Mouse (Mus musculus) heart, embryonic 14.5 days (tissue): ENCODE measurements around the gene Ccdc153. TPM values are rescaled to one million over a fixed set of nuclear protein-coding genes. Genes with fewer than 3 reads are reported as not detected.

ENCODE experiments used
- ATAC-seq: fragments of 200-750 bp; cut with Nextera tagmentation; 2 replicates; pipeline ENCODE4 v1.8.0; 2017; ENCODE audit warnings: low read depth, moderate TSS enrichment; ENCODE audit not compliant: insufficient number of reproducible peaks, insufficient read depth, low FRiP score
- H3K27ac ChIP-seq, 2 experiments: fragments of 200-500 bp in 1 of 2; fragments of 300-500 bp in 1 of 2; sonication (generic) in 1 of 2; replicated peaks in 1 of 2; 2 replicates each; pipeline ENCODE4 v1.5.1; 2012 to 2014; ENCODE audit warnings: low read depth in 2 of 2, low read length in 2 of 2, control low read depth in 1 of 2, mild to moderate bottlenecking in 1 of 2, mixed read lengths in 1 of 2; ENCODE audit not compliant: control insufficient read depth in 1 of 2, insufficient read depth in 1 of 2
- H3K27me3 ChIP-seq: fragments of 300-500 bp; sonication (generic); 2 replicates; pipeline ENCODE4 v1.6.1; 2014; ENCODE audit warnings: mild to moderate bottlenecking, low read length, control low read depth; ENCODE audit not compliant: control insufficient read depth, insufficient read depth
- H3K36me3 ChIP-seq: fragments of 300-500 bp; sonication (generic); 2 replicates; pipeline ENCODE4 v1.6.1; 2014; ENCODE audit warnings: mild to moderate bottlenecking, control low read depth, low read length, mixed read lengths; ENCODE audit not compliant: control insufficient read depth, insufficient read depth
- H3K4me1 ChIP-seq, 2 experiments: fragments of 200-500 bp in 1 of 2; fragments of 300-500 bp in 1 of 2; sonication (generic) in 1 of 2; 2 replicates each; pipeline ENCODE4 v1.6.1; 2012 to 2014; ENCODE audit warnings: low read length in 2 of 2, control low read depth in 1 of 2, mixed read lengths in 1 of 2; ENCODE audit not compliant: control insufficient read depth in 2 of 2, insufficient read depth in 2 of 2
- H3K4me2 ChIP-seq: fragments of 300-500 bp; sonication (generic); 2 replicates; pipeline ENCODE4 v1.6.1; 2014; ENCODE audit warnings: mild to moderate bottlenecking, low read length
- H3K4me3 ChIP-seq, 2 experiments: fragments of 200-500 bp in 1 of 2; fragments of 300-500 bp in 1 of 2; sonication (generic) in 1 of 2; 2 replicates each; pipeline ENCODE4 v1.5.1; 2012 to 2014; ENCODE audit warnings: low read length in 2 of 2, mild to moderate bottlenecking in 2 of 2, control low read depth in 1 of 2, low read depth in 1 of 2, moderate library complexity in 1 of 2; ENCODE audit not compliant: control insufficient read depth in 1 of 2, insufficient read depth in 1 of 2
- H3K9ac ChIP-seq: fragments of 300-500 bp; sonication (generic); 2 replicates; pipeline ENCODE4 v1.6.1; 2014; ENCODE audit warnings: mild to moderate bottlenecking, low read length
- H3K9me3 ChIP-seq: fragments of 300-500 bp; sonication (generic); 2 replicates; pipeline ENCODE4 v1.6.1; 2016; ENCODE audit warnings: low read length, control low read depth; ENCODE audit not compliant: control insufficient read depth
- WGBS: fragments of 180-500 bp; shearing (Covaris S2); extraction: QIAGEN DNeasy Blood & Tissue Kit; methylation state at CpG from one replicate; pipeline ENCODE4 v1.1.7; 2014; 5-methylcytosine and 5-hydroxymethylcytosine counted together
- polyA plus RNA-seq: library from polyadenylated mRNA; unstranded; fragments of >200 nt; fragmentation: Nextera tagmentation; extraction: Ambion mirVana; gene quantifications from 2 replicates; pipeline ENCODE4 v1.2.1, GENCODE M21; 2014

Ccdc153 gene
- polyA plus RNA-seq, 1 experiment from 2014 or later = not detected

- H3K9ac ChIP-seq = peak overlapping the region; percentile 90
- no peaks in the 10 kb centered on the region for H3K36me3 ChIP-seq
- peak overlapping the region; percentile 92 for H3K27ac ChIP-seq
- H3K4me2 ChIP-seq = peak overlapping the region; percentile 82
- peak overlapping the region; percentile 78 to 99 for H3K4me3 ChIP-seq
- no peaks in the 10 kb centered on the region for H3K27me3 ChIP-seq
- WGBS = under 1% methylated on average over 40 of the region's 40 CpGs
- peak; percentile 62 for ATAC-seq
- H3K4me1 ChIP-seq = peaks cover 5 to 27% of the 10 kb centered on the region in 2 experiments
- no peaks in the 10 kb centered on the region for H3K9me3 ChIP-seq
Measured at GRCm38 (mm10) chr9:44233021-44233801, 7.3 kb upstream of the Ccdc153 start.

- H3K27ac ChIP-seq = peak within 1 kb of the TSS; percentile 92
- peak; percentile 89 for ATAC-seq
- H3K36me3 ChIP-seq = no peaks in the 10 kb centered on the region
- peak within 1 kb of the TSS; percentile 90 for H3K9ac ChIP-seq
- no peaks in the 10 kb centered on the region for H3K27me3 ChIP-seq
- under 1% methylated on average over 67 of the region's 76 CpGs for WGBS
- H3K4me3 ChIP-seq = peak within 1 kb of the TSS; percentile 78 to 99
- H3K9me3 ChIP-seq = no peaks in the 10 kb centered on the region
- peaks cover 5 to 24% of the 10 kb centered on the region in 2 experiments for H3K4me1 ChIP-seq
- peak within 1 kb of the TSS; percentile 82 for H3K4me2 ChIP-seq
Measured at GRCm38 (mm10) chr9:44233802-44234478, 6.5 kb upstream of the Ccdc153 start, which contains the start of gene Cbl. Gene Cbl, minus strand, starts transcription at chr9:44234049.

- Histone ChIP-seq H3K27me3 (no peaks in the 10 kb centered on the region), H3K27ac (peak overlapping the region; percentile 8 to 68), H3K9ac (peak overlapping the region; percentile 47), H3K4me3 (peak overlapping the region; percentile 39 to 78), H3K4me1 (peaks cover 5 to 21% of the 10 kb centered on the region in 2 experiments), H3K36me3 (no peaks in the 10 kb centered on the region), H3K4me2 (peak overlapping the region; percentile 68), H3K9me3 (no peaks in the 10 kb centered on the region)
- ATAC-seq = no peak
- 22% methylated on average over 19 of the region's 19 CpGs for WGBS
Measured at GRCm38 (mm10) chr9:44234479-44235427, 5.7 kb upstream of the Ccdc153 start.

- H3K9me3 ChIP-seq = no peaks in the 10 kb centered on the region
- no peak for ATAC-seq
- H3K4me3 ChIP-seq = no peak overlapping the region
- H3K4me2 ChIP-seq = no peak overlapping the region
- no peak overlapping the region for H3K9ac ChIP-seq
- no peaks in the 10 kb centered on the region for H3K27me3 ChIP-seq
- no peaks in the 10 kb centered on the region for H3K36me3 ChIP-seq
- H3K27ac ChIP-seq = no peak overlapping the region
- WGBS = 60% methylated on average over 4 of the region's 4 CpGs
- peaks cover 2 to 12% of the 10 kb centered on the region in 2 experiments; a peak in 3 of 4 replicates for H3K4me1 ChIP-seq
Measured at GRCm38 (mm10) chr9:44236601-44237000, 3.9 kb upstream of the Ccdc153 start.

- Histone ChIP-seq H3K4me2 (no peak overlapping the region), H3K9ac (no peak overlapping the region), H3K27me3 (no peaks in the 10 kb centered on the region), H3K4me1 (peaks cover 0 to 7% of the 10 kb centered on the region in 2 experiments; a peak in 2 of 4 replicates), H3K27ac (no peak overlapping the region), H3K9me3 (no peaks in the 10 kb centered on the region), H3K4me3 (no peak overlapping the region), H3K36me3 (no peaks in the 10 kb centered on the region)
- WGBS = 65% methylated on average over 4 of the region's 4 CpGs
- no peak for ATAC-seq
Measured at GRCm38 (mm10) chr9:44237128-44237527, 3.3 kb upstream of the Ccdc153 start.

DNA sequence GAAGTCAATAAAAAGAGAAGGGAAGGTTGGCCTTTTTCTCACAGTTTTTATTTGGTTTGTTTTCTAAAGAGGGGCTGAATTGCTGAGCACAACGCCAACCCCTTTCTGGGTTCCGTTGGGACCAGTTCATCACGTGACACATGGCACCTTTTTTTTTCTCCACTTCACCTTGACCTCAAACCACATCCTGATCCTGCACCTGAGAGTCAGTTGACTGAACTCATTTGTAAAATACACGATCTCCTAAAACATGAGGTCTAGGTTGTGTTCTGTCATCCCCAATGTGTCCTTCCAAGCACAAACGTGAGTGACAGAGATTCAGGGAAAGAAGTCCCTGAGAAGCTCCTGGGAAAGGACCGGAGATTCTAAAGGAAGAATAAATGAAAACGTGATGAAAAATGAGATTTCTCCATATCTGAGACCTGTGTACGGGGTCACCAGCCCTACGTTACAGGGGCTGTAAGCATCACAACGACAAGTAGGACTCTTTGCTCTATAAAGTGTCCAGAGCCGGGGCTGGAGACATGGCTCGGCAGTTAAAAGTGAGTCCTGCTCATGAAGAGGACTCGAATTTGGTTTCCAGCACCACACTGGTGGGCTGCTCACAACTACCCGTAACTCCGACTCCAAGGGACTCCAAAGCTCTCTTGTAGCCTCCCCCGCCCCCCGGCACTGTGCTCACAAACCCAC, 1.8 kb upstream of the Ccdc153 start:
- no peak overlapping the region for H3K4me2 ChIP-seq
- no peak overlapping the region for H3K9ac ChIP-seq
- no peaks in the 10 kb centered on the region for H3K9me3 ChIP-seq
- no peak overlapping the region for H3K4me3 ChIP-seq
- H3K27ac ChIP-seq = no peak overlapping the region
- ATAC-seq = no peak
- no peaks in the 10 kb centered on the region for H3K36me3 ChIP-seq
- 74% methylated on average over 17 of the region's 17 CpGs for WGBS
- 0 out of 4 replicates have a peak, but pooled peaks cover 0 to 2% of the 10 kb centered on the region in 2 experiments for H3K4me1 ChIP-seq
- no peaks in the 10 kb centered on the region for H3K27me3 ChIP-seq
